ENCODE assay signal across 12 mouse cellular contexts in genomic region chr5:118145999-118146679, GRCm38 (mm10). TPM values are rescaled to one million over a fixed set of nuclear protein-coding genes. Genes with fewer than 3 reads are reported as not detected.
DNase-seq lines count a peak whose midpoint lies in the region; ATAC-seq and TF ChIP-seq lines count a peak whose summit lies in the region.
"Had no signal": no experiment of that assay in that cellular context is flagged by ENCODE, and none has a peak within 500 bp of the region (broad histone marks: within the 10 kb centered on the region; RNA-seq: fewer than 3 reads in every experiment).

No protein-coding gene starts in this region.

- H3K4me1 ChIP-seq in hindbrain, embryonic 12.5 days = peaks cover 27% of the 10 kb centered on the region
- H3K4me1 ChIP-seq in hindbrain, embryonic 10.5 days (replicated peaks) = peaks cover 3% of the 10 kb centered on the region
- peaks cover 13% of the 10 kb centered on the region; the same call in 1 of the 2 replicates for H3K4me1 ChIP-seq in forebrain, postnatal 0 days (ENCODE audit: insufficient read depth)
- peaks cover 28% of the 10 kb centered on the region for H3K4me1 ChIP-seq in hindbrain, embryonic 14.5 days (replicated peaks; ENCODE audit: control insufficient read depth, insufficient read depth, low read length)

- H3K9me3 ChIP-seq in hindbrain, embryonic 12.5 days (replicated peaks) = no peaks in the 10 kb centered on the region
- H3K9me3 ChIP-seq in hindbrain, embryonic 10.5 days = no peaks in the 10 kb centered on the region
- no peaks in the 10 kb centered on the region for H3K9me3 ChIP-seq in forebrain, postnatal 0 days (ENCODE audit: low read length)
- no peaks in the 10 kb centered on the region for H3K9me3 ChIP-seq in hindbrain, embryonic 14.5 days (ENCODE audit: control insufficient read depth, low read length)

- 79% methylated on average over 15 of the region's 15 CpGs for WGBS in hindbrain, embryonic 12.5 days
- WGBS in hindbrain, embryonic 10.5 days = 88% methylated on average over 15 of the region's 15 CpGs
- WGBS in forebrain, postnatal 0 days = 45% methylated on average over 15 of the region's 15 CpGs
- 65% methylated on average over 15 of the region's 15 CpGs for WGBS in hindbrain, embryonic 14.5 days

- H3K27ac ChIP-seq in hindbrain, embryonic 12.5 days = peak overlapping the region; percentile 60; the same call in 1 of the 2 replicates
- no peak overlapping the region for H3K27ac ChIP-seq in hindbrain, embryonic 10.5 days
- peak overlapping the region; percentile 66 for H3K27ac ChIP-seq in forebrain, postnatal 0 days (ENCODE audit: low read depth, low read length)
- H3K27ac ChIP-seq in hindbrain, embryonic 14.5 days = peak overlapping the region; percentile 80

- no peak overlapping the region for H3K4me3 ChIP-seq in hindbrain, embryonic 12.5 days
- no peak overlapping the region for H3K4me3 ChIP-seq in hindbrain, embryonic 10.5 days
- no peak overlapping the region for H3K4me3 ChIP-seq in forebrain, postnatal 0 days (ENCODE audit: low read depth, low read length)
- no peak overlapping the region for H3K4me3 ChIP-seq in hindbrain, embryonic 14.5 days (replicated peaks; ENCODE audit: low read length)

- peaks cover 16% of the 10 kb centered on the region for H3K36me3 ChIP-seq in hindbrain, embryonic 12.5 days
- H3K36me3 ChIP-seq in hindbrain, embryonic 10.5 days = peaks cover 55% of the 10 kb centered on the region
- H3K36me3 ChIP-seq in forebrain, postnatal 0 days (ENCODE audit: insufficient read depth) = peaks cover 15% of the 10 kb centered on the region
- peaks cover 16% of the 10 kb centered on the region for H3K36me3 ChIP-seq in hindbrain, embryonic 14.5 days (replicated peaks; ENCODE audit: control insufficient read depth, insufficient read depth)

- TF ChIP-seq CTCF in forebrain, postnatal 0 days (IDR thresholded peaks at IDR 0.05; ENCODE audit: low read depth) = no peak

- no peak overlapping the region for H3K9ac ChIP-seq in hindbrain, embryonic 12.5 days
- H3K9ac ChIP-seq in forebrain, postnatal 0 days = no peak overlapping the region
- no peak overlapping the region; the same call in 1 of the 2 replicates for H3K9ac ChIP-seq in hindbrain, embryonic 14.5 days

- no peak for DNase-seq in hindbrain, embryonic 10.5 days (ENCODE audit: low spot score)
- peak; percentile 64 for DNase-seq in brain, adult 2 months (ENCODE audit: low read depth, low spot score)
- no peak for DNase-seq in forebrain, postnatal 0 days
- peak; percentile 45 for DNase-seq in hindbrain, embryonic 14.5 days (ENCODE audit: low spot score)
- DNase-seq in right cerebral cortex, adult 2 months (ENCODE audit: low spot score in 2 of 2) = no peak
- no peak for DNase-seq in layer of hippocampus, adult 11-12 months (ENCODE audit: low spot score)
- DNase-seq: adrenal gland, postnatal 10 days; layer of hippocampus, postnatal 36 days; spleen, adult 18-20 months had no signal

- H3K4me2 ChIP-seq in hindbrain, embryonic 12.5 days (replicated peaks) = no peak overlapping the region
- no peak overlapping the region for H3K4me2 ChIP-seq in forebrain, postnatal 0 days (ENCODE audit: low read depth)
- H3K4me2 ChIP-seq in hindbrain, embryonic 14.5 days (replicated peaks) = no peak overlapping the region

- no peak for ATAC-seq in hindbrain, embryonic 12.5 days (ENCODE audit: low FRiP score)
- 0 out of 2 replicates have a peak, but pooled peaks have one; percentile 25 for ATAC-seq in forebrain, postnatal 0 days
- ATAC-seq in hindbrain, embryonic 14.5 days (ENCODE audit: low FRiP score) = no peak
- ATAC-seq in CD4-positive, CD25-positive, alpha-beta regulatory T cell, adult 4 months = no peak

- no peaks in the 10 kb centered on the region for H3K27me3 ChIP-seq in hindbrain, embryonic 12.5 days
- no peaks in the 10 kb centered on the region for H3K27me3 ChIP-seq in hindbrain, embryonic 10.5 days (ENCODE audit: insufficient read depth, poor library complexity, severe bottlenecking)
- no peaks in the 10 kb centered on the region for H3K27me3 ChIP-seq in forebrain, postnatal 0 days (ENCODE audit: insufficient read depth, low read length)
- H3K27me3 ChIP-seq in hindbrain, embryonic 14.5 days (ENCODE audit: control insufficient read depth, insufficient read depth, low read length) = no peaks in the 10 kb centered on the region

RNA-seq across cellular contexts. Expression of gene Fbxw8, which starts 9.1 kb away (rescaled TPM):
- polyA plus RNA-seq in hindbrain, embryonic 12.5 days (2016; fragmentation: Nextera tagmentation; extraction: Ambion mirVana) = 42.0 and 45.0 TPM in 2 replicates
- polyA plus RNA-seq in hindbrain, embryonic 10.5 days (2016; fragmentation: Nextera tagmentation; extraction: Ambion mirVana) = 35.0 and 36.8 TPM in 2 replicates
- 42.8 and 51.0 TPM in 2 replicates for total RNA-seq in forebrain, postnatal 0 days (2014; rRNA removed)
- 15.2 and 16.4 TPM in 2 replicates for polyA plus RNA-seq in forebrain, postnatal 0 days (2015; fragmentation: Nextera tagmentation; extraction: Ambion mirVana)
- polyA plus RNA-seq in hindbrain, embryonic 14.5 days (2014; fragmentation: Nextera tagmentation; extraction: Ambion mirVana) = 21.0 TPM in 2 replicates
- 1 to 10 TPM; 3.1 to 3.3 TPM for polyA plus RNA-seq in CD4-positive, CD25-positive, alpha-beta regulatory T cell, adult 4 months (2017; shearing (Covaris generic))

RNA-seq across cellular contexts. Expression of gene Hrk, which starts 18.3 kb away (rescaled TPM):
- 1.8 TPM in 2 replicates for polyA plus RNA-seq in hindbrain, embryonic 12.5 days (2016; fragmentation: Nextera tagmentation; extraction: Ambion mirVana)
- 0.25 and 0.37 TPM in 2 replicates for polyA plus RNA-seq in hindbrain, embryonic 10.5 days (2016; fragmentation: Nextera tagmentation; extraction: Ambion mirVana)
- 17.3 and 26.3 TPM in 2 replicates for total RNA-seq in forebrain, postnatal 0 days (2014; rRNA removed)
- polyA plus RNA-seq in forebrain, postnatal 0 days (2015; fragmentation: Nextera tagmentation; extraction: Ambion mirVana) = 4.7 and 8.4 TPM in 2 replicates
- 3.4 and 4.3 TPM in 2 replicates for polyA plus RNA-seq in hindbrain, embryonic 14.5 days (2014; fragmentation: Nextera tagmentation; extraction: Ambion mirVana)
- polyA plus RNA-seq in CD4-positive, CD25-positive, alpha-beta regulatory T cell, adult 4 months (2017; shearing (Covaris generic)) = not detected
- total RNA-seq: hematopoietic stem cell, adult 5-6 weeks had no signal

Comparison
In these comparisons a context has a peak if more than half of its experiments do, and no peak if none do; other contexts are left out.
1. DNase-seq: peak in brain, adult 2 months (single experiment) and hindbrain, embryonic 14.5 days (single experiment); none in hindbrain, embryonic 10.5 days (single experiment), forebrain, postnatal 0 days (single experiment), right cerebral cortex, adult 2 months (0 of 2) and layer of hippocampus, adult 11-12 months (single experiment).